Mouse (Mus musculus) heart, embryonic 12.5 days (tissue): ENCODE measurements around the gene Traip. TPM values are rescaled to one million over a fixed set of nuclear protein-coding genes. Genes with fewer than 3 reads are reported as not detected.
A peak's percentile ranks its signal among the peaks of the same experiment; 100 is the strongest.

Experiments used
- ATAC-seq: fragments of 200-750 bp; cut with Nextera tagmentation; 2 replicates; pipeline ENCODE4 v1.8.0; 2017; ENCODE audit warnings: moderate TSS enrichment, moderate library complexity; ENCODE audit not compliant: insufficient number of reproducible peaks, low FRiP score
- H3K27ac ChIP-seq: fragments of 300-500 bp; sonication (generic); 2 replicates; pipeline ENCODE4 v1.5.1; 2016; ENCODE audit warnings: mild to moderate bottlenecking, moderate library complexity; ENCODE audit not compliant: poor library complexity, severe bottlenecking
- H3K27me3 ChIP-seq: fragments of 300-500 bp; sonication (generic); replicated peaks from 2 replicates; pipeline ENCODE4 v1.6.1; 2016; ENCODE audit warnings: mild to moderate bottlenecking, moderate library complexity
- H3K36me3 ChIP-seq: fragments of 300-500 bp; sonication (generic); 2 replicates; pipeline ENCODE4 v1.6.1; 2016; ENCODE audit warnings: mild to moderate bottlenecking, moderate library complexity
- H3K4me1 ChIP-seq: fragments of 300-500 bp; sonication (generic); replicated peaks from 2 replicates; pipeline ENCODE4 v1.6.1; 2016; ENCODE audit warnings: mild to moderate bottlenecking
- H3K4me2 ChIP-seq: fragments of 300-500 bp; sonication (generic); 2 replicates; pipeline ENCODE4 v1.6.1; 2016; ENCODE audit warnings: mild to moderate bottlenecking, moderate library complexity
- H3K4me3 ChIP-seq: fragments of 300-500 bp; sonication (generic); 2 replicates; pipeline ENCODE4 v1.5.1; 2016; ENCODE audit warnings: mild to moderate bottlenecking
- H3K9ac ChIP-seq: fragments of 300-500 bp; sonication (generic); 2 replicates; pipeline ENCODE4 v1.6.1; 2016; ENCODE audit warnings: mild to moderate bottlenecking, moderate library complexity
- H3K9me3 ChIP-seq: fragments of 300-500 bp; sonication (generic); replicated peaks from 2 replicates; pipeline ENCODE4 v1.6.1; 2016; ENCODE audit warnings: mild to moderate bottlenecking, moderate library complexity
- WGBS: fragments of 180-500 bp; shearing (Covaris S2); methylation state at CpG from one replicate; pipeline ENCODE4 v1.1.7; 2016; 5-methylcytosine and 5-hydroxymethylcytosine counted together
- polyA plus RNA-seq: library from polyadenylated mRNA; unstranded; fragments of >200 nt; fragmentation: Nextera tagmentation; extraction: Ambion mirVana; gene quantifications from 2 replicates; pipeline ENCODE4 v1.2.1, GENCODE M21; 2016

Gene Traip
- polyA plus RNA-seq, 1 experiment from 2014 or later = 12.4 TPM

DNA sequence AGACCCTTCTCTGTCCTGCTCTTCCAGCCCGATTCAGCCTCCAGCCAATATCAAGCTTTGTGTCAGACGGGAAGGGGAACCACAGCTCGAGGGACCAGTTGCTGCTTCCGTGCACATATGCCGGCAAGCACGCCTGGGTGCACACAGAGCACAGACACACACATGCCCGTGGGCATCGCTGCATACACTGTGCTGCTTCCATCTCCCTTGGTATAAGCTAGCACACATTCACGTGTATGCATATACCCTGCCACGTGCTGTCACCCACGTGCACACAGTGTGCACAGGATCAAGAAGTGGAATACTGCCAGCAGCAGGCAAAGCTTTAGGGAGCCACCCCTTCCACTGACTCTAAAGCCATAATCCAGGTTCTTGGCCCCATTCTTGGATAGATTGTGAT, 15.8 kb upstream of the Traip start:
- no peak overlapping the region for H3K9ac ChIP-seq
- H3K27ac ChIP-seq = no peak overlapping the region
- H3K4me2 ChIP-seq = no peak overlapping the region
- H3K9me3 ChIP-seq = no peaks in the 10 kb centered on the region
- H3K27me3 ChIP-seq = peaks cover 62% of the 10 kb centered on the region
- H3K36me3 ChIP-seq = no peaks in the 10 kb centered on the region
- H3K4me1 ChIP-seq = peaks cover 15% of the 10 kb centered on the region
- H3K4me3 ChIP-seq = no peak overlapping the region
- 77% methylated on average over 11 of the region's 11 CpGs for WGBS
- ATAC-seq = no peak

DNA sequence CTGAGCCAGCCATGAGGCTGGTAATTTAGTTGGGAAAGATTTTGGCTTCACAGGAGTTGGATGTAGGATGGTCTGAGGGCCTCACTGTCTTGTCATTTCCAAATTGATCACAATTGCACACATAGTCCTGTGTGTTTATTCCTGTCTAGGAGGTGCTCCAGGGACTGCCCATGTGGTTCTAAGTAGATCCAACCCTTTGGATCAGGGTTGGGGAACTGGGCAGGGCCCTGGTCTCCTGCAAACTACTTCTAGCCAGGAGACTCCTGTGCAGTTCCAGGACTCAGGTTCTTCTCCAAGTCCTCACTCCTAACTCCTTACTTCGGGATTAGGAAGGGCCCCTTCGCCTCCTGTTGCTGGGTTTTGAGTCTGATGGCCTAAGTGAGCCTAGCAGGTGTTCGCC, 14.6 kb upstream of the Traip start, which contains the start of gene Camkv:
Gene Camkv (plus strand): TSS at position 301 of the 400 bp plus-strand sequence.
- Histone ChIP-seq H3K4me3 (peak within 1 kb of the TSS; percentile 49), H3K36me3 (no peaks in the 10 kb centered on the region), H3K9me3 (no peaks in the 10 kb centered on the region), H3K27me3 (peaks cover 67% of the 10 kb centered on the region), H3K27ac (no peak within 1 kb of the TSS), H3K9ac (peak within 1 kb of the TSS; percentile 59), H3K4me2 (peak within 1 kb of the TSS; percentile 85), H3K4me1 (peaks cover 15% of the 10 kb centered on the region)
- 24% methylated on average over 3 of the region's 3 CpGs for WGBS
- ATAC-seq = no peak

DNA sequence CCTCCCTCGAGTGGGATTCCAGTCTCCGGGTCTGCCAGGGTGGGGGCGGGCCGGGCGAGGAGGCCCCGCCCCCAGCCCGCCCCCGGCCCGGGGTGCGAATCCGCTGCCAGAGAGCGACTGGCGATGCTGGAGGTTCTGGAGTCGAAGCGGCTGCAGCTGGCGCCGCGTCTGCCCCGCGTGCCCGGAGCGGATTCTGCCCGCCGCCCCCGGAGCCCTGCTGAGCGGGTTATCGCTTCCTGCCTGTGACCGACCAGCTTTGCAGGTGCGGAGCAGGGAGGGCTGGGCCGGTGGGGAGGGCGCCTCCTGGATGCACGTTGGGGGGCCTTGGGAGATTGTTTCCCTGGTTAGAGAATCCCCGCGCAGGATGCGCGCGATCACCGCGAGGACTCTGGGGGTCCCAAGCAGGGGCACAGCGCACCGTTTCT, 14.1 kb upstream of the Traip start:
- peak overlapping the region; percentile 49 for H3K4me3 ChIP-seq
- no peaks in the 10 kb centered on the region for H3K9me3 ChIP-seq
- H3K9ac ChIP-seq = peak overlapping the region; percentile 59
- no peak overlapping the region for H3K27ac ChIP-seq
- WGBS = 1% methylated on average over 41 of the region's 41 CpGs
- H3K27me3 ChIP-seq = peaks cover 68% of the 10 kb centered on the region
- H3K36me3 ChIP-seq = no peaks in the 10 kb centered on the region
- peaks cover 15% of the 10 kb centered on the region for H3K4me1 ChIP-seq
- no peak; the same call in 1 of the 2 replicates for ATAC-seq
- H3K4me2 ChIP-seq = peak overlapping the region; percentile 85

DNA sequence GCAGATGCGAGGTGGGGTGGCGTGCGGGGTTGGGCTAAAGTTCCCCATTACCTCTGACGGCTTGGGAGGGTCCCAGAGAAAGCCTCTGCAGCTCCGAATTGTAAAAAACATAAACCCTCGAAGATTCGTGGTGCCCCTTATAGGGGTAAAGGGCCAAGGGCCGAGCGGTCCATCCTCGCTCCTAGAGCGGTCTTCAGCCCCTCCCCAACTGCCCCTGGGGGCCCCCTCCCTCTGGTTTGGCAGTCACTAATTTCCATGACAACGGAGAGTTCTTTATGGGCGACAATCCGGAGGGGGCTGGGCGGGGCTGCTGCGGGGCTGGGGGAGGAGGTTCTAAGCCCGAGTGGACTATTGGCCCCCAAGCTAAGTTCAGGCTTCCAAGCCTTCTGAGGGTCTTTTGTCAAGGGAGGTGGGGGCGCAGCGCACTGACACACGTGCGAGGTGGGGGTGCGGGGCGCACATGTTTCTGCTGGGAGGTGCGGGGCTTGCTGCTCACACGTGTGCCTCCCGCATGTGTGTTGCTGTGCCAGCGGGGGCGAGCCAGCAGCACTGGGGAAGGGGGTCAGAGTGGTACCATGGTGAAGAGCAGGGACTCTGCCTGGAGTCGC, 13.6 kb upstream of the Traip start:
- H3K4me2 ChIP-seq = peak overlapping the region; percentile 85
- no peak overlapping the region for H3K27ac ChIP-seq
- H3K9me3 ChIP-seq = no peaks in the 10 kb centered on the region
- peaks cover 73% of the 10 kb centered on the region for H3K27me3 ChIP-seq
- 2% methylated on average over 29 of the region's 29 CpGs for WGBS
- H3K9ac ChIP-seq = peak overlapping the region; percentile 59
- peak overlapping the region; percentile 49 for H3K4me3 ChIP-seq
- H3K36me3 ChIP-seq = no peaks in the 10 kb centered on the region
- peaks cover 15% of the 10 kb centered on the region for H3K4me1 ChIP-seq
- ATAC-seq = no peak

DNA sequence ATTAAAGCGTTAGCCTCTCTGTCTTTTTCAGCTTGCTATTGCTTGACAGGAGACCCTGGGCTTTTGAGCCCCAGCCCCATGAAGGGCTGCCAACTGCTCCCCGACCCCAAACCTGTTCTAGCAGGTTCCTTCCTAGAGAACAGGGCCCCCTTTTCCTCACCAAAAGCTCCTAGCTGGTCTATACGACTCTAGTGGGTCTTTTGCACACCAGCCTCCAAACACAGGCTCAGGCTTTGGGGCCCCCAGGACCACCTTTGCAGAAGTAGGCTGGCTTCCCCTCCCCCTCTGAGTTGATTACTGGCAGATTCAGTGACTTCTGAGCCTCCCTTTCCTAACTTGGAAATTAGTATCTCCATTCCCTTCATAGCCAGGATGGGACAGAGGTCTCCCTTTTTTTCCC, 13.1 kb upstream of the Traip start:
- 17% methylated on average over 3 of the region's 3 CpGs for WGBS
- Histone ChIP-seq H3K4me2 (peak overlapping the region; percentile 85), H3K27me3 (peaks cover 76% of the 10 kb centered on the region), H3K4me3 (peak overlapping the region; percentile 49; the same call in 1 of the 2 replicates), H3K36me3 (no peaks in the 10 kb centered on the region), H3K27ac (no peak overlapping the region), H3K9ac (no peak overlapping the region), H3K4me1 (peaks cover 15% of the 10 kb centered on the region), H3K9me3 (no peaks in the 10 kb centered on the region)
- no peak for ATAC-seq

DNA sequence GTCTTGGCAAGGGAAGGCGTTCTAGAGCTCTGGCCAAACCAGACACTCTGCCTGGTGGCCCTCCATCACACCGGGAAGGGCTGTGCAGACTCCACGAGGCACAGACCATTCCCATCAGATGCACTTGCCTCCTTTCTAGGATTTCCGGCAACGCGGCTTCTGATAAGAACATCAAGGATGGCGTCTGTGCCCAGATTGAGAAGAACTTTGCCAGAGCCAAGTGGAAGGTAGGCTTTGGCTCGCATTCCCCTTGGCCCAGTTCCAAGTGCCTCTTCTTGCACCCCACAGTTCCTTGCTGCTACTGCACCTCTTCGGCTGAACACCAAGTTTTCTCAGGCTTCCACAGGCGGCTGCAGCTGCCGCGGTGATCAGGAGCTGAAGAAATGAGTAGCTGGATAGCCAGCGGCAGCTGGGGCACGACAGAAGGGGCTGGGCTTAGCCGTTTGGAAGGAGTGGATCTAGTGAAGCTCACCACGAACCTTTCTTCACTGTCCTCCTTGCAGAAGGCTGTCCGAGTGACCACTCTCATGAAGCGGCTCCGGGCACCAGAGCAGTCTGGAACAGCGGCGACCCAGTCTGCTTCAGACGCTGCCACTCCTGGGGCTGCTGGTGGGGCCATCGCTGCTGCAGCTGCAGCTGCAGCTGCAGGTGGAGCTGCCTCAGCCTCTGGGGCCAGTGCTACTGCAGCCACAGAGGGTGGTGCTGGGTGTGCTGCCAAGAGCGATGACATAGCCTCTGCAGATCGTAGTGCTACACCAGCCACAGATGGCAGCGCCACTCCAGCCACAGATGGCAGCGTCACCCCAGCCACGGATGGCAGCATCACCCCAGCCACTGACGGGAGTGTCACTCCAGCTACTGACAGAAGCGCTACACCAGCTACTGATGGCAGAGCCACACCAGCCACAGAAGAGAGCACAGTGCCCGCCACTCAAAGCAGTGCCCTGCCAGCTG, 2.4 kb upstream of the Traip start:
- no peak overlapping the region for H3K4me2 ChIP-seq
- peaks cover 13% of the 10 kb centered on the region for H3K4me1 ChIP-seq
- no peak overlapping the region for H3K4me3 ChIP-seq
- WGBS = 79% methylated on average over 31 of the region's 31 CpGs
- no peaks in the 10 kb centered on the region for H3K9me3 ChIP-seq
- H3K27ac ChIP-seq = no peak overlapping the region
- H3K27me3 ChIP-seq = 0 out of 2 replicates have a peak, but pooled peaks cover 3% of the 10 kb centered on the region
- H3K9ac ChIP-seq = no peak overlapping the region
- H3K36me3 ChIP-seq = no peaks in the 10 kb centered on the region
- no peak for ATAC-seq

DNA sequence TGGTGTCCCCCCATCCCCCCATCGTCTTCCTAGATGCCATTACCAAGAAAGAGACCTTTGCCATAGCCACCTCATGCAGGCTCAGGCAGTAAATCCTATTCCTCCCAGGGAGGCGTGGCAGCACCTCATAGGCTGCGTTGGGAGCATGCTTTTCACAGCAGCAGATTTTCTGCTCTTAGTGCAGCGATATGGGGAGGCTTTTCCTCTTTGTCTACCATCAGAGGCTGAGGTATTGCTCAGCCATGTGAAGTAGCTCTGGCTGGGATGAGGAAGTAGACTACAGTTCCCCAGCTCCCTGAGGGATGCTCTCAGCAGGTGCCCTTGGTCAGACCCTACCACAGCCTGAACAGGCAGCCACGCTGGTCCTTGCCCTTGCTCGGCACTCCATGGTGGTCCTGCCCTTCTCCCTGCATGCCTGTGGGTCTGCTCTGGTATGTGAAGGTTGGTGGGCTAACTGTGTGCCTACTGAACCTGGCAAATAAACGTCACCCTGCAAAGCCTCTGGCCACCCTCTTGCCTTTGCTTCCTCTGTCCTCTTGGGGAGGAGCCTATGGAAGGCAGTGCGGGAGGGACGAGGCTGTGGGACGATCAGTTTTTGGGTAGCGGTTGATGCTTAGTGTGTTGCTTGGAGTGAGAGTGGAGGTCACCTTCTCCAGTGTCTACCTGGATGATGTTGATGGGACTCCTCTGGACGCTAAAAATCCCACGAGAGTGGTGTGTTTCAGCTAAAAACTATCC, 583 bp upstream of the Traip start:
- H3K4me2 ChIP-seq = no peak overlapping the region
- ATAC-seq = no peak
- H3K36me3 ChIP-seq = no peaks in the 10 kb centered on the region
- no peak overlapping the region for H3K4me3 ChIP-seq
- H3K9me3 ChIP-seq = no peaks in the 10 kb centered on the region
- 0 out of 2 replicates have a peak, but pooled peaks cover 3% of the 10 kb centered on the region for H3K27me3 ChIP-seq
- H3K27ac ChIP-seq = no peak overlapping the region
- WGBS = 74% methylated on average over 13 of the region's 13 CpGs
- H3K4me1 ChIP-seq = peaks cover 13% of the 10 kb centered on the region
- no peak overlapping the region for H3K9ac ChIP-seq

DNA sequence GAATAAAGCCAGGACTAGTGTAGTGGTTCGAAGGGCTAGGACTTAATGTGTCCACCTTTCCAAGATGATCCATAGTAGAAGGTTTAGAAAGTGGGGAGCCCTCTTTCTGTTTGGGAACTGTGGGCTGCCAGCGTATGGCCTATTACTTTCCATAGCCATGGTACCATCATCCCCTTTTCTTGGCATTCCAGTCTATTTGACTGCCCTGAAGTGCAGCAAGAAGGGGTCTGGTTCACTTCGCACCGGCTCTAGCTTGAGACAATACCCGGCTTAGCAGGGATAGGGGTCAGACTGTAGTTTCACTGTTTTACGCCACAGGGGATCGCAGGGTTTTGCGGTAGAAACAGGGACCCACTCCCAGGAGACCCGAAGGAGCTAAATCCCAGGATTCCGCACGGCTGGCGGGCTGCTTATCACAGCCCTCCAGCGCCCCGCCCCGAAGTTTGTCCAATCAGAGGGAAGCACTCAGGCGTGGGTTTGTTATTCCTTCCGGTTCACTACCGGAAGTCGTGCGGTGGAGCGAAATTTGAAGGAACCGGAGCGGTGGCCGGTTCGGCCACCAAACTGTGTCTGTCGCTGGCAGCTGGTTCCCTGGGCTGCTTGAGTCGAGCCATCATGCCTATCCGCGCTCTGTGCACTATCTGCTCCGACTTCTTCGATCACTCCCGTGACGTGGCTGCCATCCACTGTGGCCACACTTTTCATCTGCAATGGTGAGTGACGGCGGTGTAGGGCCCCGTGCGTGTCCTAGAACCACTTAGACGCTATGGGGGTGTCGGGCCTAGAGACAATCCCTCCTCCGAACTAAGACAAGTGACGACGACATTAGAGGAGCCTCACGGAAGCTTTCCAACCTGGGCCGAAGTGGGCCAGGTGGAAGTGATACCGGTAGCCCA, 772 bp downstream of the Traip start:
- H3K9ac ChIP-seq = peak overlapping the region; percentile 73
- peak overlapping the region; percentile 86 for H3K4me3 ChIP-seq
- WGBS = 13% methylated on average over 45 of the region's 45 CpGs
- H3K4me2 ChIP-seq = peak overlapping the region; percentile 79
- ATAC-seq = peak; percentile 87
- peak overlapping the region; percentile 64 for H3K27ac ChIP-seq
- H3K9me3 ChIP-seq = no peaks in the 10 kb centered on the region
- H3K27me3 ChIP-seq = 0 out of 2 replicates have a peak, but pooled peaks cover 3% of the 10 kb centered on the region
- peaks cover 17% of the 10 kb centered on the region for H3K4me1 ChIP-seq
- H3K36me3 ChIP-seq = no peaks in the 10 kb centered on the region

DNA sequence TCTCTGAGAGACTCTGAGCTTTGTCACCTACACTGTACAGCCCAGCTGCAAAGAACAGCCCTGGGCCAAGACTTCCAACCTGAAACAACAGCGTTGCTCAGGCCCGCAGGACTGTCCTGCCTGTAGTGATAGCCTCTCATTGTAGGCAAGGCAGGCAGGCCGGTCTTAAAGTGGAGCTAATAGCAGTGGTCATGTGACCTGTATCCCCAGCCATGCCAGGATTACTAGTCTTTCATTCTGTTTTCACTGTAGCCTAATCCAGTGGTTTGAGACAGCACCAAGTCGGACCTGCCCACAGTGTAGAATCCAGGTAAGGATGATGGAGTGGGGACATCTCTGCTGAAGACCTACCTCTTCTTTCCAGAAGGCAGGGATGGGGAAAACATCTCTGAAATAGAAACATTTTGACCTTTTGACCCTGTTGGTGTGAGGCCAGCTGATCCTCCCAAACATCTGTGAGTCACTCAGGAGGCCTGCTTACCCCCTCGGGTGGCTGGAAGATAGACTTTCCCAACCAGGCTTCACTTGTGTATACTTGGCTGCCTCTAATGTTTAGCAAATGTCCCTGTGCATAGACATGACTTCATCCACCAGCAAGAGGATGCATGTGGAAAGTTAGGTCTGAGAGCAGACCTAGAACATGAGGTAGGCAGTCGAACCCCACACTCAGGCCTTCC, 5.8 kb downstream of the Traip start:
- H3K9me3 ChIP-seq = no peaks in the 10 kb centered on the region
- H3K27ac ChIP-seq = no peak overlapping the region
- no peak overlapping the region for H3K9ac ChIP-seq
- H3K36me3 ChIP-seq = peaks cover 44% of the 10 kb centered on the region
- no peak overlapping the region for H3K4me2 ChIP-seq
- no peak for ATAC-seq
- H3K27me3 ChIP-seq = no peaks in the 10 kb centered on the region
- 66% methylated on average over 6 of the region's 6 CpGs for WGBS
- no peak overlapping the region for H3K4me3 ChIP-seq
- peaks cover 17% of the 10 kb centered on the region for H3K4me1 ChIP-seq

DNA sequence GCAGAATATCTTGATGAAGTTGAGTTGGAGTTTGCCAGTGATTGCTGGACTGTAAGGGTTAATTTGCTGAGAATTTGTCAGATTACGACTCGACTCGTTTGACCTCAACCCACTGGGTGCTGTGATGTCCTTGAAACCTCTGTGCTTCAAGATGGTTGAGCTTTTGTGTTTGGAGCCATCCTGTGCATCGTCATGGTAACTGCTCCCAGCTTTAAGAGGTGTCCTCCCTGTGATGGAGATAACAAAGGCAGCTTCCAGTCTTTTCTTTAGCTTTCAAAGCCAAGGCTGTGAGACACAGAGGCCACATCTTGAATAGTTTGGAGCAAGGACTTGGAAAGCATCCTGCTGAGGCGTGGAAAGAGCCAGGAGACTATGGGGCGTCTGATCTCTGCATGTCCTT, 7.2 kb downstream of the Traip start:
- 63% methylated on average over 6 of the region's 6 CpGs for WGBS
- H3K4me2 ChIP-seq = no peak overlapping the region
- no peak overlapping the region for H3K4me3 ChIP-seq
- no peaks in the 10 kb centered on the region for H3K27me3 ChIP-seq
- H3K36me3 ChIP-seq = peaks cover 56% of the 10 kb centered on the region
- no peak overlapping the region for H3K9ac ChIP-seq
- no peak overlapping the region for H3K27ac ChIP-seq
- no peaks in the 10 kb centered on the region for H3K9me3 ChIP-seq
- peaks cover 14% of the 10 kb centered on the region for H3K4me1 ChIP-seq
- ATAC-seq = no peak
